Mouse (Mus musculus) hindbrain, postnatal 0 days (tissue): ENCODE results near the gene Slf2. TPM values are rescaled to one million over a fixed set of nuclear protein-coding genes. Genes with fewer than 3 reads are reported as not detected.
A peak's percentile ranks its signal among the peaks of the same experiment; 100 is the strongest.

Experiments
- ATAC-seq: fragments of 200-750 bp; cut with Nextera tagmentation; 2 replicates; pipeline ENCODE4 v1.8.0; 2017; ENCODE audit warnings: mild to moderate bottlenecking, moderate TSS enrichment, moderate library complexity
- DNase-seq: peaks from one replicate; pipeline ENCODE4 v3.0.0-alpha.2; 2015; ENCODE audit warnings: low spot score
- H3K27ac ChIP-seq: fragments of 300-500 bp; sonication (generic); 2 replicates; pipeline ENCODE4 v1.5.1; 2014; ENCODE audit warnings: mild to moderate bottlenecking
- H3K27me3 ChIP-seq: fragments of 300-500 bp; sonication (generic); 2 replicates; pipeline ENCODE4 v1.6.1; 2014; ENCODE audit warnings: low read length, mixed read lengths; ENCODE audit not compliant: insufficient read depth
- H3K36me3 ChIP-seq: fragments of 300-500 bp; sonication (generic); 2 replicates; pipeline ENCODE4 v1.6.1; 2014; ENCODE audit warnings: low read length, mixed read lengths; ENCODE audit not compliant: insufficient read depth
- H3K4me1 ChIP-seq: fragments of 300-500 bp; sonication (generic); 2 replicates; pipeline ENCODE4 v1.6.1; 2014; ENCODE audit warnings: antibody characterized with exemption, low read length, mixed read lengths; ENCODE audit not compliant: insufficient read depth
- H3K4me2 ChIP-seq: fragments of 300-500 bp; sonication (generic); 2 replicates; pipeline ENCODE4 v1.6.1; 2014; ENCODE audit warnings: low read depth, mild to moderate bottlenecking, low read length, moderate library complexity, mixed read lengths
- H3K4me3 ChIP-seq: fragments of 300-500 bp; sonication (generic); 2 replicates; pipeline ENCODE4 v1.5.1; 2014; ENCODE audit warnings: low read length
- H3K9ac ChIP-seq: fragments of 300-500 bp; sonication (generic); replicated peaks from 2 replicates; pipeline ENCODE4 v1.6.1; 2014; ENCODE audit warnings: mild to moderate bottlenecking, low read length, moderate library complexity, mixed read lengths
- H3K9me3 ChIP-seq: fragments of 300-500 bp; sonication (generic); 2 replicates; pipeline ENCODE4 v1.6.1; 2016; ENCODE audit warnings: low read length, mixed read lengths
- CTCF ChIP-seq: IDR thresholded peaks from 2 replicates; pipeline ENCODE4 v1.5.1; 2016; ENCODE audit warnings: antibody characterized with exemption, control low read depth, low read depth
- WGBS: fragments of 180-500 bp; shearing (Covaris S2); extraction: QIAGEN DNeasy Blood & Tissue Kit; methylation state at CpG from one replicate; pipeline ENCODE4 v1.1.7; 2014; 5-methylcytosine and 5-hydroxymethylcytosine counted together
- polyA plus RNA-seq: library from polyadenylated mRNA; unstranded; fragments of >200 nt; fragmentation: Nextera tagmentation; extraction: Ambion mirVana; gene quantifications from 2 replicates; pipeline ENCODE4 v1.2.1, GENCODE M21; 2015
- total RNA-seq: library from RNA; depleted of rRNA; stranded (reverse); fragments of >200 nt; gene quantifications from 2 replicates; pipeline ENCODE4 v1.2.3, GENCODE M21; 2014

Gene Slf2
- total and polyA plus RNA-seq, 2 experiments from 2014 or later = 18.3 to 25.0 TPM

DNA sequence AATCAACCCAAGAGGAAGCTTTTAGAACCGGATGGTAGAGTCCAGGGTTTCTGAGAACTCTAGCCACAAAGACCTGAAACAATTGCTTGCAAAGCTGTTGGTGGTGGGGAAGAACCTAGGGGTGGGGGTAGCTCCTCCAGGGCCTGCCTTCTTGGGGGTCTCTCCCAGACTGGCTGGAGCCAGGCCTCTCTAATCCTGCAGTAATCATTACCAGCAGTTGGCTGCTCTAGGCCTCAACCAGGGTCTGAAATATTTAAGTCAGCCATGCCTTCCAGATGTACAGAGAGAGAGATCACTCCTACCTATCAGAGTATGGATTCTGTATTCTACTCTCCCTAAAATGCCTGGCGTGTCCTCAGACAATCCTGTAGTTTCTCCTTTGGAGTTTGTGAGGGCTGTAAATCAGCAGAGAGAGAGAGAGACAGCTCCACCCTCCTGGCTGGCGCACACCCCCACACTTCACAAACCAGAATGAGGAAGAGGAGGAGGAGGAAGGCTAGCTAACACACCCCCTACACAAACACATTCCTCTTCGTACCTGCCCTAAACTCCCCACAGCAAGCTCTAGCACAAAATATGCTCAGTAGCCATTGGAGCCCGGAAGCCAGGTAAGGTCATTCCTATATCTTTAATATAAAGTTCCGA lies 82.8 kb downstream of the Slf2 start:
- Histone ChIP-seq H3K4me3 (no peak overlapping the region), H3K4me1 (peaks cover 24% of the 10 kb centered on the region), H3K4me2 (no peak overlapping the region), H3K36me3 (peaks cover 18% of the 10 kb centered on the region; the same call in 1 of the 2 replicates), H3K27ac (no peak overlapping the region), H3K9me3 (no peaks in the 10 kb centered on the region), H3K27me3 (no peaks in the 10 kb centered on the region; the same call in 1 of the 2 replicates), H3K9ac (no peak overlapping the region)
- DNase-seq (no peak), ATAC-seq (no peak)
- 76% methylated on average over 6 of the region's 6 CpGs for WGBS
- TF ChIP-seq CTCF = no peak

DNA sequence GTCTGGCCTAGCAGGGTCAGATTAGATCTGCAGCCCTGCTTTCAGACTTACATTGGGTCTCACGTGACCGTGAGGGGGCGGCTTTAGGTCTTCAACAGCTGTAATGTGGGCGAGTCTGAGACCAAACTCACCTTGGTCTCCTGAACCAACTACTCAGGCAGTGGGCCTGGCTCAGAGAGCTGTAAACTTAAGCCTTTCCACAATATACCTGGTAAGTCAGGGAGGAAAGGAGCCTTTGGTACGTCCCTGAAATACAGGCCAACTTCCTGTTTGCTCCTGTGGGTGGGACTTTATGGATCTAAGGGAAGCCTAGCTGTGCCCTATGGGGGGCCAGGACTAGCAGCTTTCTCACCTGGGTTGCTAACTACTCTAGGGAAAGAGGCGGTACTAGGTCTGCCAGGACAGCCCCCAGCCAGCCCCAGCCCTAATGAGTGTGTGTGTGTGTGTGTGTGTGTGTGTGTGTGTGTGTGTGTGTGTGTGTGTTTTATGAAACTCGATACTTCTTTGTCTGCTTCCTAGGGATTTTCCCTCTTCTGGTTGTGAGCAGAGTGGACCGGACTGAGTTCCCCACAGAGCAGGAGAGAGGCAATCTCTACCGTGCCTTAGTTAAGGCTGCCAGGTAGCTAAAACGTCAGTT lies 83.5 kb downstream of the Slf2 start, which contains the start of gene Lzts2:
Lzts2 (plus strand) TSS at position 80 of the 637 bp plus-strand sequence.
- peak within 1 kb of the TSS; percentile 37; the same call in 1 of the 2 replicates for H3K9ac ChIP-seq
- peak within 1 kb of the TSS; percentile 69 for H3K4me3 ChIP-seq
- H3K27ac ChIP-seq = peak within 1 kb of the TSS; percentile 20; the same call in 1 of the 2 replicates
- peak within 1 kb of the TSS; percentile 83 for H3K4me2 ChIP-seq
- DNase-seq (no peak), ATAC-seq (no peak)
- peaks cover 31% of the 10 kb centered on the region for H3K4me1 ChIP-seq
- TF ChIP-seq CTCF = no peak
- no peaks in the 10 kb centered on the region; the same call in 1 of the 2 replicates for H3K27me3 ChIP-seq
- peaks cover 18% of the 10 kb centered on the region; the same call in 1 of the 2 replicates for H3K36me3 ChIP-seq
- no peaks in the 10 kb centered on the region for H3K9me3 ChIP-seq
- WGBS = 17% methylated on average over 10 of the region's 10 CpGs

DNA sequence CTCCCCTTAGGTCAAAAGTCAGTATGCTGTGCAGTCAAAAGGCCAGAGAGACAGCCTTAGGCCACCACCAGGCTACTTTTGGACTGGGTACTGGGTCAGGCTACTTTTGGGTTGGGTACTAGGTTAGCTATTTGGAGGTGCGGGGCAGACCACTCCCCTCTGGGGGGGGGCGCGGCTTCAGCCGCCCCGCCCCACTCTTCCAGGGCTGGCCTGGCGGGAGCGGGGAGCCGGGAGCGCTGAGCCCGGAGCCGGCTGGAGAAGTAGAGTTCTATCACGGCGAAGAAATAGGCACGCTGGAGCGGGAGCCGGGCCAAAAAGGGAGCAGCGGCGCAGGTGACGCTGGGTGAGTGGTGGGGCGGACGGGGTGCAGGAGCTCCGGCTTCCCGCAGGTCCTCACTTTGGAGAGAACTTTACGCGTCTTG lies 84.0 kb downstream of the Slf2 start:
- H3K4me2 ChIP-seq = peak overlapping the region; percentile 83
- no peaks in the 10 kb centered on the region; the same call in 1 of the 2 replicates for H3K27me3 ChIP-seq
- peak overlapping the region; percentile 37; the same call in 1 of the 2 replicates for H3K9ac ChIP-seq
- peaks cover 31% of the 10 kb centered on the region for H3K4me1 ChIP-seq
- WGBS = 0% methylated on average over 23 of the region's 25 CpGs
- H3K4me3 ChIP-seq = peak overlapping the region; percentile 69
- DNase-seq (no peak), ATAC-seq (no peak)
- peaks cover 18% of the 10 kb centered on the region; the same call in 1 of the 2 replicates for H3K36me3 ChIP-seq
- no peak for TF ChIP-seq CTCF
- H3K9me3 ChIP-seq = no peaks in the 10 kb centered on the region
- H3K27ac ChIP-seq = peak overlapping the region; percentile 20; the same call in 1 of the 2 replicates

DNA sequence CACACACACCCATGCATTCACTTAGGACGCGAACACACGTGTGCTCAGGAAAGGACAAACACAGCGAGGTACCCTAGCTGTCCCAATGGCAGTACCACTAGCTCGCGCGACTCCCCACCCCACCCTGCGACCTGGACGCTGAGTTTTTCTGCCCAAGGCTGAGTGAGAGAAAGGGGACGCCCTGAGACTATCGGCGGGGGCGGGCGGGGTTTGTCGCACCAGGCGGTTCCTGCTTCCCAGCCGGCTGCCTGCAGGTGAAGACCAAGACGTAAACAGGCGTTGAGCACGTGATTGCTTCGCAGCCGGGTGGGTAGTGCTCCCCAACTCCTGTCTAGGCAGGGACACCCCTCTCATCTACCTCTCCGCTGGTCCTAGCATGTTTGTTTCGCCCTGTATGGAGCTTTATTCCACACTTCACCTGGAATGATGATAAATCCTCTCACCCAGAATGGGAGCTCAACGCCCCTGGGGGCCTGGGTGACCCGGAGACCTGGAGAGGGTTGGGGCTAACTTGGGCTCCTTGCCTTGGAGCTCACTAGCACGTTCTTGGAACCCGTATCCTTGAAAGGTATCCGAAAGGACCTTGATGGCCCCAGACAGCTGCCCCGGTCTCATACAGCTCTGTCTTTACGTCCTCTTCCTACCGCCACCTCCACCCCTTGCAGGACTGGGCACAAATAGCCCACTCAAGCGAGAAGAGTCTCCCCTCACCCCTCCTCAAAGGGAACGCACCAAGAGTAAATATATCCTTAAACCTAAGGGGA lies 84.7 kb downstream of the Slf2 start:
- no peak for TF ChIP-seq CTCF
- H3K36me3 ChIP-seq = peaks cover 10% of the 10 kb centered on the region; the same call in 1 of the 2 replicates
- peak overlapping the region; percentile 37 for H3K9ac ChIP-seq
- H3K4me3 ChIP-seq = peak overlapping the region; percentile 69
- 1% methylated on average over 34 of the region's 34 CpGs for WGBS
- DNase-seq (no peak), ATAC-seq (peak; percentile 14)
- peak overlapping the region; percentile 93 for H3K27ac ChIP-seq
- no peaks in the 10 kb centered on the region for H3K9me3 ChIP-seq
- H3K4me1 ChIP-seq = peaks cover 31% of the 10 kb centered on the region
- H3K4me2 ChIP-seq = peak overlapping the region; percentile 83
- H3K27me3 ChIP-seq = no peaks in the 10 kb centered on the region; the same call in 1 of the 2 replicates

DNA sequence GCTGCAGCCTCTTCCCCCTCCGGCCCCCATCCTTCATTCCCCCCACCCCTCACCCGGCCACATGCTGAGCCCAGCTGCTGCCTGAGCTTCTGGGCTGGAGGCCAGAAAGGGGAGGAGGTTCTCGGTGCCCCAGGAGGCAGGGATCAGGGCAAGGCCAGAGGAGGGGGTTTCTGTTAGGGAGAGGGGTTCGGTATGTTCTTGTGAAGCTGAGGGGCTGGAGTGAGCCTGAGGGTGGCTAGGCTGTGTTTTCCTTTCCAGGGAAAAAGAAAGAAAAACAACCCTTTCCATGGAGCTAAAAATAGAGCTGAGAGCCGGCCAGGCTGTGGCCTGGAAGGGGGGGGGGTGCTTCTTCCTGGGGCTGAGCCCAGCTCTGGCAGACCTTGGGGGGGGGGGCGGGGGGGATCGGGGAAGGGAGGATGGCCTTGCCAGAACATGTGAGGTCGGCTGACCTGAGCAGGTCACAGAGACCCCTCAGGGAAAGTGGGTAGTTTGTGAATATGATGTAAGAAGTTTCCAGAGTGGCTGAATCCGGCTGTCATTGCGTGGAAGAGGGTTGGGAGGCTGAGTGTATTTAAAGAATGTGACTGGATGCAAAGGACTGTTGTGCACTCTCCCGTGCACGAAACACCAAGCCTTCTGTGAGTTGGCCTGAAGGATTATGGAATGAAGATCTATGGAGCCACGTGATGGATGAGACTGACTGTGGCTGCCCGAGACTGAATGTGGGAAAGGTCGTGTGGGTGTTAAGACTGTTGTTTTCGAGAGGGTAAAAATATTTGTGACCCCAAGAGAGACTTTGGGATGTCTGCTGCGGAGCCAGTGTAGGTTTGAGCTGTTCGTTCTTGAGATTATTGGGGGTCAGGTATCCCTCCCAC lies 85.6 kb downstream of the Slf2 start:
- 2% methylated on average over 17 of the region's 18 CpGs for WGBS
- peak overlapping the region; percentile 83 for H3K4me2 ChIP-seq
- H3K4me3 ChIP-seq = peak overlapping the region; percentile 69
- peak overlapping the region; percentile 37; the same call in 1 of the 2 replicates for H3K9ac ChIP-seq
- TF ChIP-seq CTCF = no peak
- 0 out of 2 replicates have a peak, but pooled peaks cover 3% of the 10 kb centered on the region for H3K36me3 ChIP-seq
- ATAC-seq = peak; percentile 42
- H3K4me1 ChIP-seq = peaks cover 31% of the 10 kb centered on the region
- H3K27me3 ChIP-seq = no peaks in the 10 kb centered on the region; the same call in 1 of the 2 replicates
- H3K27ac ChIP-seq = peak overlapping the region; percentile 93
- DNase-seq = peak; percentile 86
- no peaks in the 10 kb centered on the region for H3K9me3 ChIP-seq
